Mouse (Mus musculus) thymus, adult 2 months (tissue): ENCODE results near the gene Muc1. TPM values are rescaled to one million over a fixed set of nuclear protein-coding genes. Genes with fewer than 3 reads are reported as not detected.

Experiments
- DNase-seq: peaks from one replicate; pipeline ENCODE4 v3.0.0; 2021
- H3K27ac ChIP-seq: fragments of 200-500 bp; 2 replicates; pipeline ENCODE4 v1.5.1; 2012; ENCODE audit warnings: low read length, control low read depth; ENCODE audit not compliant: control insufficient read depth, insufficient read depth
- H3K27me3 ChIP-seq: fragments of 200-500 bp; 2 replicates; pipeline ENCODE4 v1.6.1; 2012; ENCODE audit warnings: mild to moderate bottlenecking, low read length, moderate library complexity, mixed read lengths; ENCODE audit not compliant: control insufficient read depth, insufficient read depth
- H3K36me3 ChIP-seq: fragments of 200-500 bp; 2 replicates; pipeline ENCODE4 v1.6.1; 2012; ENCODE audit warnings: mild to moderate bottlenecking, low read length, moderate library complexity; ENCODE audit not compliant: control insufficient read depth, insufficient read depth
- H3K4me1 ChIP-seq: fragments of 200-500 bp; replicated peaks from 2 replicates; pipeline ENCODE4 v1.6.1; 2012; ENCODE audit warnings: low read length; ENCODE audit not compliant: control insufficient read depth, insufficient read depth
- H3K4me3 ChIP-seq: fragments of 200-500 bp; 2 replicates; pipeline ENCODE4 v1.5.1; 2012; ENCODE audit warnings: mild to moderate bottlenecking, low read length, control low read depth, moderate library complexity; ENCODE audit not compliant: control insufficient read depth, insufficient read depth
- CTCF ChIP-seq: fragments of 200-500 bp; IDR thresholded peaks from 2 replicates; pipeline ENCODE4 v1.5.1; 2012; ENCODE audit warnings: mild to moderate bottlenecking, control low read depth, low read length, moderate library complexity, borderline replicate concordance; ENCODE audit not compliant: control insufficient read depth, poor library complexity, insufficient read depth; ENCODE audit errors: extremely low read depth
- POLR2A ChIP-seq: fragments of 200-500 bp; IDR thresholded peaks from 2 replicates; pipeline ENCODE4 v1.6.1; 2012; ENCODE audit warnings: mild to moderate bottlenecking, low read length, control low read depth, moderate library complexity; ENCODE audit not compliant: control insufficient read depth, poor library complexity, insufficient read depth; ENCODE audit errors: extremely low read depth
- WGBS: fragments of 180-500 bp; shearing (Covaris S2); methylation state at CpG from one replicate; pipeline ENCODE4 v1.1.7; 2018; 5-methylcytosine and 5-hydroxymethylcytosine counted together
- polyA plus RNA-seq: library from polyadenylated mRNA; depleted of rRNA; stranded (reverse); fragments of >200 nt; gene quantifications from 2 replicates; pipeline ENCODE4 v1.2.3, GENCODE M21; 2012

Muc1 gene
- polyA plus RNA-seq, 1 experiment, result 14.1 TPM

- Histone ChIP-seq H3K4me1 (peaks cover 23% of the 10 kb centered on the region), H3K27me3 (no peaks in the 10 kb centered on the region; the same call in 1 of the 2 replicates), H3K36me3 (no peaks in the 10 kb centered on the region), H3K27ac (no peak overlapping the region), H3K4me3 (no peak overlapping the region)
- 90% methylated on average over 6 of the region's 6 CpGs for WGBS
- no peak for TF ChIP-seq POLR2A
- DNase-seq, result no peak
Measured at GRCm38 (mm10) chr3:89271760-89272159, 42.9 kb downstream of the Muc1 start.

GRCm38 (mm10) chr3:89276061-89276460, 47.2 kb downstream of the Muc1 start:
- no peaks in the 10 kb centered on the region for H3K36me3 ChIP-seq
- H3K4me1 ChIP-seq, result peaks cover 10% of the 10 kb centered on the region
- TF ChIP-seq CTCF, result no peak
- no peak for TF ChIP-seq POLR2A
- H3K4me3 ChIP-seq, result no peak overlapping the region
- H3K27me3 ChIP-seq, result peaks cover 13% of the 10 kb centered on the region; the same call in 1 of the 2 replicates
- no peak for DNase-seq
- 95% methylated on average over 13 of the region's 13 CpGs for WGBS
- H3K27ac ChIP-seq, result no peak overlapping the region

- peaks cover 21% of the 10 kb centered on the region for H3K27me3 ChIP-seq
- H3K27ac ChIP-seq, result no peak overlapping the region
- TF ChIP-seq POLR2A (no peak), CTCF (no peak)
- no peak overlapping the region for H3K4me3 ChIP-seq
- 77% methylated on average over 14 of the region's 14 CpGs for WGBS
- DNase-seq, result no peak
- no peaks in the 10 kb centered on the region for H3K36me3 ChIP-seq
- H3K4me1 ChIP-seq, result peaks cover 13% of the 10 kb centered on the region
Measured at GRCm38 (mm10) chr3:89277281-89278021, 48.6 kb downstream of the Muc1 start.

GRCm38 (mm10) chr3:89278107-89278506, 49.2 kb downstream of the Muc1 start:
- Histone ChIP-seq H3K4me1 (peaks cover 13% of the 10 kb centered on the region), H3K4me3 (peak overlapping the region; percentile 3; the same call in 1 of the 2 replicates), H3K36me3 (no peaks in the 10 kb centered on the region), H3K27me3 (peaks cover 21% of the 10 kb centered on the region), H3K27ac (no peak overlapping the region)
- TF ChIP-seq POLR2A (no peak), CTCF (no peak)
- DNase-seq, result no peak
- WGBS, result 93% methylated on average over 7 of the region's 7 CpGs

GRCm38 (mm10) chr3:89278643-89279042, 49.8 kb downstream of the Muc1 start:
- Histone ChIP-seq H3K36me3 (no peaks in the 10 kb centered on the region), H3K27ac (no peak overlapping the region), H3K4me3 (no peak overlapping the region), H3K4me1 (peaks cover 13% of the 10 kb centered on the region), H3K27me3 (peaks cover 21% of the 10 kb centered on the region)
- DNase-seq, result no peak
- TF ChIP-seq CTCF (no peak), POLR2A (no peak)
- WGBS, result 58% methylated on average over 8 of the region's 8 CpGs

GRCm38 (mm10) chr3:89279153-89279890, 50.5 kb downstream of the Muc1 start:
- peak; percentile 14 for DNase-seq
- Histone ChIP-seq H3K27ac (no peak overlapping the region), H3K36me3 (no peaks in the 10 kb centered on the region), H3K27me3 (peaks cover 21% of the 10 kb centered on the region), H3K4me1 (peaks cover 13% of the 10 kb centered on the region), H3K4me3 (peak overlapping the region; percentile 19; the same call in 1 of the 2 replicates)
- 12% methylated on average over 35 of the region's 35 CpGs for WGBS
- TF ChIP-seq CTCF, result no peak
- TF ChIP-seq POLR2A, result no peak
